Mouse (Mus musculus) right cerebral cortex, postnatal 36 days (tissue): ENCODE measurements around the gene Dgka.

ENCODE experiments used
- DNase-seq, 2 experiments: peaks; one replicate each; pipeline ENCODE4 v3.0.0; 2022; ENCODE audit warnings: low spot score in 2 of 2, mixed read lengths in 1 of 2

The Dgka gene

GRCm38 (mm10) chr10:128744680-128745601, at the start of gene Dgka:
Dgka (minus strand) TSS chr10:128744855.
- no peak for DNase-seq

GRCm38 (mm10) chr10:128794391-128794790, 49.7 kb upstream of the Dgka start:
- no peak for DNase-seq

- no peak for DNase-seq
These were observed 48.6 kb upstream of the Dgka start for GRCm38 (mm10) chr10:128793258-128793657.

- DNase-seq: no peak
These were observed 47.4 kb upstream of the Dgka start for GRCm38 (mm10) chr10:128792041-128792440.

- no peak for DNase-seq
These were observed 45.9 kb upstream of the Dgka start, which contains the start of gene Mmp19 for GRCm38 (mm10) chr10:128790398-128791124. Mmp19 (plus strand) TSS chr10:128790910.

GRCm38 (mm10) chr10:128780200-128780599, 35.5 kb upstream of the Dgka start:
- DNase-seq: no peak

- no peak for DNase-seq
These were observed 34.5 kb upstream of the Dgka start for GRCm38 (mm10) chr10:128779011-128779795.

- no peak for DNase-seq
These were observed 33.8 kb upstream of the Dgka start for GRCm38 (mm10) chr10:128778441-128778840.

GRCm38 (mm10) chr10:128773685-128774084, 29.0 kb upstream of the Dgka start:
- no peak for DNase-seq

- no peak for DNase-seq
These were observed 28.2 kb upstream of the Dgka start for GRCm38 (mm10) chr10:128772895-128773294.

GRCm38 (mm10) chr10:128748252-128748864, 3.7 kb upstream of the Dgka start:
- peak; percentile 70 to 74 for DNase-seq

GRCm38 (mm10) chr10:128747646-128748251, 3.1 kb upstream of the Dgka start, which contains the start of gene Pym1:
Pym1 (plus strand) TSS chr10:128747889.
- peak; percentile 18 to 29 for DNase-seq

GRCm38 (mm10) chr10:128746972-128747645, 2.5 kb upstream of the Dgka start:
- DNase-seq: no peak

- no peak for DNase-seq
These were observed 1.4 kb upstream of the Dgka start for GRCm38 (mm10) chr10:128745946-128746613.

GRCm38 (mm10) chr10:128744211-128744610, 444 bp downstream of the Dgka start:
- no peak for DNase-seq

GRCm38 (mm10) chr10:128743791-128744191, 864 bp downstream of the Dgka start:
- peak in 1 of 2 experiments; percentile 16 for DNase-seq

- no peak for DNase-seq
These were observed 1.4 kb downstream of the Dgka start for GRCm38 (mm10) chr10:128743235-128743634.

- DNase-seq: no peak
These were observed 2.0 kb downstream of the Dgka start for GRCm38 (mm10) chr10:128742616-128743015.

GRCm38 (mm10) chr10:128740296-128740695, 4.4 kb downstream of the Dgka start:
- no peak for DNase-seq

- DNase-seq: no peak
These were observed 7.2 kb downstream of the Dgka start for GRCm38 (mm10) chr10:128737435-128737834.
